Mouse (Mus musculus) midbrain, embryonic 14.5 days (tissue): Measurements from ENCODE around the gene Tor1a. TPM values are rescaled to one million over a fixed set of nuclear protein-coding genes. Genes with fewer than 3 reads are reported as not detected.
A peak's percentile ranks its signal among the peaks of the same experiment; 100 is the strongest.
"Not testable (repeated sequence)": the region's sequence is repeated elsewhere in the genome, so short reads cannot be mapped to it uniquely, and the experiment has no call there.

Experiments used
- ATAC-seq: fragments of 200-750 bp; cut with Nextera tagmentation; 2 replicates; pipeline ENCODE4 v1.8.0; 2017; ENCODE audit warnings: moderate number of reproducible peaks, moderate library complexity; ENCODE audit not compliant: low FRiP score, low TSS enrichment
- DNase-seq: peaks from one replicate; pipeline ENCODE4 v3.0.0-alpha.2; 2015
- H3K27ac ChIP-seq: fragments of 300-500 bp; sonication (generic); replicated peaks from 2 replicates; pipeline ENCODE4 v1.5.1; 2014; ENCODE audit warnings: mild to moderate bottlenecking, low read depth, low read length, moderate library complexity
- H3K27me3 ChIP-seq: fragments of 300-500 bp; sonication (generic); 2 replicates; pipeline ENCODE4 v1.6.1; 2014; ENCODE audit warnings: low read length, control low read depth, mixed read lengths; ENCODE audit not compliant: control insufficient read depth, insufficient read depth
- H3K36me3 ChIP-seq: fragments of 300-500 bp; sonication (generic); 2 replicates; pipeline ENCODE4 v1.6.1; 2014; ENCODE audit warnings: low read length, control low read depth; ENCODE audit not compliant: control insufficient read depth, insufficient read depth
- H3K4me1 ChIP-seq: fragments of 300-500 bp; sonication (generic); 2 replicates; pipeline ENCODE4 v1.6.1; 2014; ENCODE audit warnings: mild to moderate bottlenecking, antibody characterized with exemption, low read length, control low read depth; ENCODE audit not compliant: control insufficient read depth, insufficient read depth
- H3K4me2 ChIP-seq: fragments of 300-500 bp; sonication (generic); 2 replicates; pipeline ENCODE4 v1.6.1; 2014; ENCODE audit warnings: mild to moderate bottlenecking, low read length, moderate library complexity
- H3K4me3 ChIP-seq: fragments of 300-500 bp; sonication (generic); replicated peaks from 2 replicates; pipeline ENCODE4 v1.5.1; 2014; ENCODE audit warnings: low read depth, low read length
- H3K9ac ChIP-seq: fragments of 300-500 bp; sonication (generic); replicated peaks from 2 replicates; pipeline ENCODE4 v1.6.1; 2014; ENCODE audit warnings: mild to moderate bottlenecking, low read length, moderate library complexity
- H3K9me3 ChIP-seq: fragments of 300-500 bp; sonication (generic); 2 replicates; pipeline ENCODE4 v1.6.1; 2016; ENCODE audit warnings: low read length, control low read depth, mixed read lengths; ENCODE audit not compliant: control insufficient read depth
- WGBS: fragments of 180-500 bp; shearing (Covaris S2); extraction: QIAGEN DNeasy Blood & Tissue Kit; methylation state at CpG from one replicate; pipeline ENCODE4 v1.1.7; 2014; 5-methylcytosine and 5-hydroxymethylcytosine counted together
- polyA plus RNA-seq: library from polyadenylated mRNA; unstranded; fragments of >200 nt; fragmentation: Nextera tagmentation; extraction: Ambion mirVana; gene quantifications from 2 replicates; pipeline ENCODE4 v1.2.1, GENCODE M21; 2014

Tor1a gene
- polyA plus RNA-seq, 1 experiment from 2014 or later, result 81.2 TPM

DNA sequence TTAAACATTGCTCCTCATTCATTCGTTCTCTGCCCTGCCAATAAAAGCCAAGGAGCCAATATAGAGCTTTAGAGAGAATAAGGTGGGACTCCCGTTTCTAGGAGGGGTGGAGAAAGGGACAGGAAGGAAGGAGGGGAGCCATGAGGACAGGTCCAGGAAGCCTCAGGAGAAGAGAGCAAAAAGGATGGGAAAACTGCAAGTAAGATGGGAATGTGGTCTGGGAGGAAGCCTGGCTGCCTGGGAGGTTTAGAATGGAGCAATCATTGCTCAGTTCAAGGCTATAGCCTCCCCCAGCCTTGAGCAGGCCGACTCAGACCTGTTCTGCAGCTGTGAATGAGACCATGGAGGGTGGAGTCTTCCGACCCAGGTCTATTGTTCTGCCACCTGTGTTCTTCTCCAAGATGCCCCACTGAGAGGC lies 29.1 kb downstream of the Tor1a start:
- no peaks in the 10 kb centered on the region for H3K27me3 ChIP-seq
- no peak overlapping the region for H3K9ac ChIP-seq
- no peaks in the 10 kb centered on the region for H3K36me3 ChIP-seq
- whole genome bisulfite sequencing, result 44% methylated on average over 4 of the region's 4 CpGs
- no peak overlapping the region for H3K4me3 ChIP-seq
- ATAC-seq (no peak), DNase-seq (no peak)
- H3K9me3 ChIP-seq, result no peaks in the 10 kb centered on the region
- no peak overlapping the region for H3K27ac ChIP-seq
- H3K4me2 ChIP-seq, result no peak overlapping the region
- H3K4me1 ChIP-seq, result no peaks in the 10 kb centered on the region

GRCm38 (mm10) chr2:30937731-30938130 lies 30.0 kb downstream of the Tor1a start:
- ATAC-seq (no peak), DNase-seq (no peak)
- no peak overlapping the region for H3K27ac ChIP-seq
- H3K9me3 ChIP-seq, result no peaks in the 10 kb centered on the region
- no peaks in the 10 kb centered on the region for H3K36me3 ChIP-seq
- no peak overlapping the region for H3K4me2 ChIP-seq
- H3K4me3 ChIP-seq, result no peak overlapping the region
- 85% methylated on average over 8 of the region's 8 CpGs for WGBS
- no peaks in the 10 kb centered on the region for H3K27me3 ChIP-seq
- H3K9ac ChIP-seq, result no peak overlapping the region
- H3K4me1 ChIP-seq, result no peaks in the 10 kb centered on the region

DNA sequence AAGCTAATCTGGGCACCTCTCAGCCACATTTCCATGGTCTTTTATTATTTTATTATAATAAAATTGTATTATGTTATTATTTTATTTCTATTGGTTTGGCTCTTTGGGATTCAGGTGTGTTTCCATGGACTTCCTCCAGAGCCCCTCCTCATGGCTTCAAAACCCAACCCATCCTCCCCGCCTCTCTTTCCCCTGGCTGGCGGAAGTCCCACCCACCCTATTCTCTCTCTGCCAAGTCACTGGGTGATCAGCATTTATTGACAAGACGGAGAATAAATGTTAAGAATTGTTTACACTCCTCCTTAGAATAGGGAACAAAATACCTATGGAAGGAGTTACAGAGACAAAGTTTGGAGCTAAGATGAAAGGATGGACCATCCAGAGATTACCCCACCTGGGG lies 30.9 kb downstream of the Tor1a start:
- Histone ChIP-seq H3K9me3 (no peaks in the 10 kb centered on the region), H3K36me3 (no peaks in the 10 kb centered on the region), H3K27me3 (no peaks in the 10 kb centered on the region), H3K4me2 (no peak overlapping the region), H3K4me1 (no peaks in the 10 kb centered on the region), H3K4me3 (no peak overlapping the region), H3K27ac (no peak overlapping the region), H3K9ac (no peak overlapping the region)
- whole genome bisulfite sequencing, result 78% methylated on average over 3 of the region's 3 CpGs
- no peak for DNase-seq
- ATAC-seq, result no peak

DNA sequence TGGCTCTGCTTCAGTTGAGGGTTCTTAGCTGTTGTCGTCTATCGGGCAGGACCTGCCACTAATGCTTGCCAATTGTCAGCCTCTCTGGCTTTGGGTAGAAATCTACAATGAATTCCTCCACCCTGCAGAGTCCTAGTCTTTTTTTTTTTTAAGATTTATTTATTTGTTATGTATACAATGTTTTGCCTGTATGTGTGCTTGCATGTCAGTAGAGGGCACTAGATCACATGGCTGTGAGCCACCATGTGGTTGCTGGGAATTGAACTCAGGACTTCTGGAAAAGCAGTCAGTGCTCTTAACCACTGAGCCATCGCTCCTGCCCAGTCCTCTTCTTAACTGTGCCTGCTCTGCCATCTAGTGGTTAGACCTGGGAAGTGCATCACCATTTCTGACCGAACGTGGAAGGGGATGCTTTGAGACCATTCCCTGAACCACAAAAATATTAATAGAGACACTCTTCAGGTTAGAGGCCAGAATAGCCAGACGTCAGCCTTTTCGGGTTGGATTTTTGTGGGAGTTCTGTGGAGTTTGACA lies 33.7 kb downstream of the Tor1a start:
- WGBS, result 16% methylated on average over 7 of the region's 7 CpGs
- Histone ChIP-seq H3K27ac (no peak overlapping the region), H3K9me3 (no peaks in the 10 kb centered on the region), H3K27me3 (no peaks in the 10 kb centered on the region), H3K4me3 (no peak overlapping the region), H3K9ac (no peak overlapping the region), H3K4me1 (peaks cover 10% of the 10 kb centered on the region; the same call in 1 of the 2 replicates), H3K36me3 (no peaks in the 10 kb centered on the region), H3K4me2 (no peak overlapping the region)
- ATAC-seq (no peak), DNase-seq (peak; percentile 87)

DNA sequence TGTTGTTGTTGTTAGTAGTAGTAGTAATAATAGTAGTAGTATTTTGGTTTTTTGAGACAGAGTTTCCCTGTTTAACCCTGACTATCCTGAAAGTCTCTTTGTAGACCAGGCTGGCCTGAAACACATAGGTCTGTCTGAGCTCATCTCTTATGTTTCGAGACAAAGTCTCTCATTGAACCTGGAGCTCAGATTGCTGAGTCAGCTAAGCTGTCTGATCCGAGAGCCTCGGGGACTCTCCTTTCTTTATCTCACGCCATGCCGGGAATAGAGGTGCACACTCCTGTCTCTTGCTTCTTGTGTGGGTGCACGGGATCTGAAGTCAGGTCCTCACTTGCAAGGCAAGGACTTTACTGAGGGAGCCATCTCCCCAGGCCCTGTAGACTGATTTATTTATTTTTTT lies 34.7 kb downstream of the Tor1a start:
- no peak for DNase-seq
- no peak overlapping the region for H3K27ac ChIP-seq
- H3K27me3 ChIP-seq, result no peaks in the 10 kb centered on the region
- no peak overlapping the region for H3K4me2 ChIP-seq
- H3K36me3 ChIP-seq, result no peaks in the 10 kb centered on the region
- WGBS, result 48% methylated on average over 6 of the region's 6 CpGs
- H3K9ac ChIP-seq, result no peak overlapping the region
- H3K4me1 ChIP-seq, result peaks cover 10% of the 10 kb centered on the region; the same call in 1 of the 2 replicates
- no peak overlapping the region for H3K4me3 ChIP-seq
- no peaks in the 10 kb centered on the region for H3K9me3 ChIP-seq
- no peak for ATAC-seq

DNA sequence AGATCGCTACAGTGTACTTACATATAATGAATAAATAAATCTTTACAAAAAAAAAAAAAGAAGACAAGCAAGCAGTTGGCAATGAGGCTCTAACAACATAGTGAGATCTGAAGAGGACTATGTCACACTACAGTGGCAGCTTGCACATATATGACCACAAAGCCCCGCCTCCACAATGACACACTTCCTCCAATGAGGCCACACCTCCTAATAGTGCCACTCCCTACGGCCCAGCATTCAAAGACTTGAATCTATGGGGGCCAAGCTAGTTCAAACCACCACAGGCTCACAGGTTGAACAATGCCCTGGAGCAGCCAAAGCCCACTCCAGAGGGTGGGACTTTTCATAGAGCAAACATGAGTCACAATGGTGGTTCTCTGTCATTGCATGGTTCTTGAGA lies 35.8 kb downstream of the Tor1a start:
- no peaks in the 10 kb centered on the region for H3K9me3 ChIP-seq
- ATAC-seq (no peak), DNase-seq (no peak)
- H3K4me1 ChIP-seq, result peaks cover 10% of the 10 kb centered on the region; the same call in 1 of the 2 replicates
- H3K4me3 ChIP-seq, result no peak overlapping the region
- no peaks in the 10 kb centered on the region for H3K36me3 ChIP-seq
- no peak overlapping the region for H3K27ac ChIP-seq
- no peaks in the 10 kb centered on the region for H3K27me3 ChIP-seq
- 77% methylated on average over 3 of the region's 3 CpGs for WGBS
- no peak overlapping the region for H3K9ac ChIP-seq
- H3K4me2 ChIP-seq, result no peak overlapping the region

- not testable (repeated sequence) for H3K27me3 ChIP-seq, H3K4me3 ChIP-seq, H3K9ac ChIP-seq, H3K4me1 ChIP-seq, DNase-seq, H3K9me3 ChIP-seq, H3K36me3 ChIP-seq, ATAC-seq, H3K4me2 ChIP-seq, H3K27ac ChIP-seq
- 84% methylated on average over 2 of the region's 2 CpGs for WGBS
Observed at GRCm38 (mm10) chr2:30930846-30931245, 36.9 kb downstream of the Tor1a start.

DNA sequence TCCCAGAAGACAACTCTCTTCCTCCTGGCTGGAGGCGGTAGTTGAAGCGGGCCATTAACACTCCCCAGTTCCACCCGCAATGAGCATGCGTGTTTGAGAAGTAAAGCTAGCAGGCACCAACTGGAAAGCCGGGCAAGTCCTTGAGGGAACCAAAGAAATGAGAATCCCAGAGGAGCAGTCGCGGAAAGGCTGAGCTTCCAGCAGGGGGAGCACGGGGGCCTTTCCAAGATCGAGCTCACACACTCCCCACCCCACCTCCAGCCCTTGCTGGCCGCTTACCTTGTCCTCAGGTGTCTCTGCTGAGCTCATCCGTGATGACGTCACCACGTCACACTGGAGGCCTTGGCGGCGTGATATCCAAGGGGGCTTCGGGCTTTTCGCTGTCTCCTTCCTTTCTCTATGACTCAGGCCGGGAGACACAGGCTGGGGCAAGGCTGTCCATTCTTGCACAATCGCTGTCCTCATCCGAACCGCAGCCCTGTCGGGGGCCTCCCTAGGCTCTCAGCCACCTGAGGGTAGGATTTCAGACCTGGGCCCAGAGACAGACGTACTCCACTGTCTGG lies 38.2 kb downstream of the Tor1a start, which contains the start of gene Ptges:
TSS of gene Ptges (minus strand) at position 381 of the 563 bp plus-strand sequence.
- no peaks in the 10 kb centered on the region for H3K9me3 ChIP-seq
- 2% methylated on average over 23 of the region's 23 CpGs for WGBS
- no peaks in the 10 kb centered on the region for H3K27me3 ChIP-seq
- DNase-seq, result peak; percentile 89
- peak within 1 kb of the TSS; percentile 49; the same call in 1 of the 2 replicates for H3K9ac ChIP-seq
- H3K4me1 ChIP-seq, result peaks cover 10% of the 10 kb centered on the region; the same call in 1 of the 2 replicates
- peak within 1 kb of the TSS; percentile 57; the same call in 1 of the 2 replicates for H3K27ac ChIP-seq
- peak within 1 kb of the TSS; percentile 32 for H3K4me3 ChIP-seq
- peak within 1 kb of the TSS; percentile 65 for H3K4me2 ChIP-seq
- H3K36me3 ChIP-seq, result no peaks in the 10 kb centered on the region
- ATAC-seq, result peak; percentile 60; the same call in 1 of the 2 replicates

- Histone ChIP-seq H3K4me3 (peak overlapping the region; percentile 32; the same call in 1 of the 2 replicates), H3K27ac (no peak overlapping the region), H3K4me1 (peaks cover 10% of the 10 kb centered on the region; the same call in 1 of the 2 replicates), H3K4me2 (peak overlapping the region; percentile 65), H3K27me3 (no peaks in the 10 kb centered on the region), H3K9ac (no peak overlapping the region), H3K9me3 (no peaks in the 10 kb centered on the region), H3K36me3 (no peaks in the 10 kb centered on the region)
- DNase-seq (no peak), ATAC-seq (no peak)
- WGBS, result 28% methylated on average over 12 of the region's 12 CpGs
Observed at GRCm38 (mm10) chr2:30928893-30929482, 38.7 kb downstream of the Tor1a start.
